Comparison of ENCODE assay signal across 8 mouse cellular contexts in genomic region chr9:63837552-63837951, GRCm38 (mm10).
DNase-seq lines count a peak whose midpoint lies in the region; ATAC-seq and TF ChIP-seq lines count a peak whose summit lies in the region.
"Had no signal": no experiment of that assay in that cellular context is flagged by ENCODE, and none has a peak within 500 bp of the region (broad histone marks: within the 10 kb centered on the region; RNA-seq: fewer than 3 reads in every experiment).

No protein-coding gene starts in this region.

- H3K4me2 ChIP-seq in intestine, postnatal 0 days (replicated peaks; ENCODE audit: low read depth) = no peak overlapping the region
- no peak overlapping the region for H3K4me2 ChIP-seq in intestine, embryonic 16.5 days (ENCODE audit: low read depth, low read length)
- H3K4me2 ChIP-seq in lung, embryonic 14.5 days = no peak overlapping the region
- H3K4me2 ChIP-seq in hindbrain, embryonic 11.5 days (replicated peaks; ENCODE audit: low read depth, low read length) = no peak overlapping the region

- no peaks in the 10 kb centered on the region for H3K27me3 ChIP-seq in intestine, postnatal 0 days (replicated peaks; ENCODE audit: control insufficient read depth, insufficient read depth, low read length)
- H3K27me3 ChIP-seq in intestine, embryonic 16.5 days (replicated peaks; ENCODE audit: control insufficient read depth, insufficient read depth, low read length) = no peaks in the 10 kb centered on the region
- H3K27me3 ChIP-seq in lung, embryonic 14.5 days (ENCODE audit: insufficient read depth, low read length) = no peaks in the 10 kb centered on the region
- 0 out of 2 replicates have a peak, but pooled peaks cover 2% of the 10 kb centered on the region for H3K27me3 ChIP-seq in hindbrain, embryonic 11.5 days (ENCODE audit: control insufficient read depth, insufficient read depth, low read length)

- H3K9ac ChIP-seq in intestine, postnatal 0 days (ENCODE audit: low read depth, low read length) = no peak overlapping the region
- no peak overlapping the region for H3K9ac ChIP-seq in intestine, embryonic 16.5 days (ENCODE audit: low read depth, low read length)
- no peak overlapping the region for H3K9ac ChIP-seq in lung, embryonic 14.5 days
- no peak overlapping the region for H3K9ac ChIP-seq in hindbrain, embryonic 11.5 days (ENCODE audit: low read depth, low read length)

- H3K27ac ChIP-seq in intestine, postnatal 0 days (ENCODE audit: low read depth, low read length) = no peak overlapping the region
- no peak overlapping the region for H3K27ac ChIP-seq in intestine, embryonic 16.5 days (ENCODE audit: low read length)
- no peak overlapping the region for H3K27ac ChIP-seq in lung, embryonic 14.5 days (ENCODE audit: low read depth)
- no peak overlapping the region for H3K27ac ChIP-seq in cortical plate, adult 2 months (ENCODE audit: insufficient read depth, low read length)
- H3K27ac ChIP-seq in hindbrain, embryonic 11.5 days (ENCODE audit: low read depth, low read length) = no peak overlapping the region

- DNase-seq in lung, embryonic 14.5 days = peak; percentile 39
- DNase-seq in lung, postnatal 25 days (ENCODE audit: low spot score) = no peak
- DNase-seq in naive thymus-derived CD4-positive, alpha-beta T cell, adult 2 months (ENCODE audit: low read depth) = peak; percentile 7
- DNase-seq in hindbrain, embryonic 11.5 days (ENCODE audit: low spot score) = no peak
- DNase-seq: lung, adult 18-20 months had no signal

- H3K4me3 ChIP-seq in intestine, postnatal 0 days (ENCODE audit: low read depth, low read length) = no peak overlapping the region
- H3K4me3 ChIP-seq in intestine, embryonic 16.5 days (ENCODE audit: low read length) = no peak overlapping the region
- H3K4me3 ChIP-seq in lung, embryonic 14.5 days (ENCODE audit: low read depth, low read length) = no peak overlapping the region
- no peak overlapping the region for H3K4me3 ChIP-seq in cortical plate, adult 2 months (ENCODE audit: insufficient read depth, low read length)
- no peak overlapping the region for H3K4me3 ChIP-seq in hindbrain, embryonic 11.5 days (ENCODE audit: low read depth, low read length)

- peak; percentile 65 for TF ChIP-seq CTCF in intestine, postnatal 0 days (IDR thresholded peaks at IDR 0.05; ENCODE audit: low read depth)
- peak; percentile 46 for TF ChIP-seq CTCF in lung, embryonic 14.5 days (IDR thresholded peaks at IDR 0.05; ENCODE audit: low read depth)
- TF ChIP-seq CTCF in cortical plate, adult 2 months (IDR thresholded peaks at IDR 0.05; ENCODE audit: extremely low read depth, insufficient read depth, low read length) = peak; percentile 62

- no peak for TF ChIP-seq POLR2A in cortical plate, adult 2 months (IDR thresholded peaks at IDR 0.05; ENCODE audit: extremely low read depth, insufficient read depth, low read length)

- no peaks in the 10 kb centered on the region for H3K36me3 ChIP-seq in intestine, postnatal 0 days (ENCODE audit: control insufficient read depth, insufficient read depth)
- H3K36me3 ChIP-seq in intestine, embryonic 16.5 days (ENCODE audit: control insufficient read depth, insufficient read depth, low read length) = no peaks in the 10 kb centered on the region
- no peaks in the 10 kb centered on the region for H3K36me3 ChIP-seq in lung, embryonic 14.5 days (ENCODE audit: insufficient read depth)
- no peaks in the 10 kb centered on the region for H3K36me3 ChIP-seq in hindbrain, embryonic 11.5 days (ENCODE audit: control insufficient read depth, insufficient read depth, low read length)

- no peaks in the 10 kb centered on the region for H3K4me1 ChIP-seq in intestine, postnatal 0 days (replicated peaks; ENCODE audit: control insufficient read depth, insufficient read depth, low read length)
- 0 out of 2 replicates have a peak, but pooled peaks cover 7% of the 10 kb centered on the region for H3K4me1 ChIP-seq in intestine, embryonic 16.5 days (ENCODE audit: control insufficient read depth, insufficient read depth, low read length)
- no peaks in the 10 kb centered on the region for H3K4me1 ChIP-seq in lung, embryonic 14.5 days (ENCODE audit: insufficient read depth)
- no peaks in the 10 kb centered on the region for H3K4me1 ChIP-seq in cortical plate, adult 2 months (ENCODE audit: control insufficient read depth, insufficient read depth, low read length)
- no peaks in the 10 kb centered on the region for H3K4me1 ChIP-seq in hindbrain, embryonic 11.5 days (replicated peaks; ENCODE audit: control insufficient read depth, insufficient read depth, low read length)

- ATAC-seq in intestine, postnatal 0 days = no peak
- ATAC-seq in intestine, embryonic 16.5 days = no peak
- ATAC-seq in lung, embryonic 14.5 days (ENCODE audit: insufficient read depth) = no peak
- no peak for ATAC-seq in hindbrain, embryonic 11.5 days (ENCODE audit: low FRiP score)

- no peaks in the 10 kb centered on the region for H3K9me3 ChIP-seq in intestine, postnatal 0 days (ENCODE audit: control insufficient read depth)
- no peaks in the 10 kb centered on the region for H3K9me3 ChIP-seq in intestine, embryonic 16.5 days (ENCODE audit: control insufficient read depth, low read length)
- no peaks in the 10 kb centered on the region for H3K9me3 ChIP-seq in lung, embryonic 14.5 days (ENCODE audit: low read depth, low read length)
- no peaks in the 10 kb centered on the region for H3K9me3 ChIP-seq in hindbrain, embryonic 11.5 days (ENCODE audit: control insufficient read depth, low read length)

- WGBS in intestine, postnatal 0 days = 74% methylated on average over 6 of the region's 6 CpGs
- WGBS in intestine, embryonic 16.5 days = 73% methylated on average over 6 of the region's 6 CpGs
- 76% methylated on average over 6 of the region's 6 CpGs for WGBS in lung, embryonic 14.5 days
- WGBS in hindbrain, embryonic 11.5 days = 77% methylated on average over 6 of the region's 6 CpGs

Comparison
In these comparisons a context has a peak if more than half of its experiments do, and no peak if none do; other contexts are left out.
1. DNase-seq: peak in lung, embryonic 14.5 days (single experiment) and naive thymus-derived CD4-positive, alpha-beta T cell, adult 2 months (single experiment); none in lung, postnatal 25 days (single experiment) and hindbrain, embryonic 11.5 days (single experiment).
2. Peak in every context shown above with its lines, with median percentiles within 50 percentile points of each other: CTCF ChIP-seq.